Mouse (Mus musculus) midbrain, embryonic 11.5 days (tissue): ENCODE measurements at regions not wholly inside any gene's neighbourhood (a gene's known extent, or its start where the extent isn't known, plus 50 kb on each side); places are given as distances from the start of the nearest gene placed in this dataset.

ENCODE experiments used
- ATAC-seq: fragments of 200-750 bp; cut with Nextera tagmentation; 2 replicates; pipeline ENCODE4 v1.8.0; 2017; ENCODE audit warnings: moderate TSS enrichment, moderate library complexity; ENCODE audit not compliant: low FRiP score
- DNase-seq: peaks from one replicate; pipeline ENCODE4 v3.0.0; 2015; ENCODE audit warnings: low spot score; ENCODE audit errors: missing footprints
- H3K27ac ChIP-seq: fragments of 300-500 bp; sonication (generic); 2 replicates; pipeline ENCODE4 v1.5.1; 2014; ENCODE audit warnings: low read depth, low read length
- H3K27me3 ChIP-seq: fragments of 300-500 bp; sonication (generic); 2 replicates; pipeline ENCODE4 v1.6.1; 2014; ENCODE audit warnings: mild to moderate bottlenecking, low read length, moderate library complexity, mixed read lengths; ENCODE audit not compliant: control insufficient read depth, insufficient read depth
- H3K36me3 ChIP-seq: fragments of 300-500 bp; sonication (generic); 2 replicates; pipeline ENCODE4 v1.6.1; 2014; ENCODE audit warnings: mild to moderate bottlenecking, low read length, moderate library complexity, mixed read lengths; ENCODE audit not compliant: control insufficient read depth, insufficient read depth
- H3K4me1 ChIP-seq: fragments of 300-500 bp; sonication (generic); 2 replicates; pipeline ENCODE4 v1.6.1; 2014; ENCODE audit warnings: low read length; ENCODE audit not compliant: control insufficient read depth, insufficient read depth
- H3K4me2 ChIP-seq: fragments of 300-500 bp; sonication (generic); 2 replicates; pipeline ENCODE4 v1.6.1; 2014; ENCODE audit warnings: mild to moderate bottlenecking, moderate library complexity
- H3K4me3 ChIP-seq: fragments of 300-500 bp; sonication (generic); 2 replicates; pipeline ENCODE4 v1.5.1; 2014; ENCODE audit warnings: low read depth, low read length
- H3K9ac ChIP-seq: fragments of 300-500 bp; sonication (generic); 2 replicates; pipeline ENCODE4 v1.6.1; 2014; ENCODE audit warnings: low read length
- H3K9me3 ChIP-seq: fragments of 300-500 bp; sonication (generic); 2 replicates; pipeline ENCODE4 v1.6.1; 2016; ENCODE audit warnings: low read length; ENCODE audit not compliant: control insufficient read depth
- WGBS: fragments of 180-500 bp; shearing (Covaris S2); extraction: QIAGEN DNeasy Blood & Tissue Kit; methylation state at CpG from one replicate; pipeline ENCODE4 v1.1.7; 2014; 5-methylcytosine and 5-hydroxymethylcytosine counted together

DNA sequence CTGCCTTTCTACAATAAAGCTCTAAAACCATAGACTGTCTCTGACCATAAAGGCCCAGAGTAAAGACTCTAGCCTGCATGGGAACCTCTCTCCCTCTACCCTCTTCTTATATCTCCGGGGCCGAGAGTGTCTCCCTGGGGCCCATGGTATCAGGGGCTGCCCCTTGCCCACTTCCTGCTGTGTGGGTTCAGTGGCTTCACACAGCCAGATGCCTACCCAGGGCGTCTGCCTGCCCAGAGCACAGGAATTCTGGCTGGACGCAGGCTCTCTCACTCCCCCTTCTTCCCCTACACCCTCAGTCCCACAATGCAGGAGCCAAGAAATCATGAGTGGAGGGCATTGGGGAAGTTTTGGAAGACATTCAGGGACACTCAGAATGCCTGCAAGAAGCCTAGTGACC lies 150.8 kb downstream of the Bod1 start:
- H3K4me3 ChIP-seq, result no peak overlapping the region

DNA sequence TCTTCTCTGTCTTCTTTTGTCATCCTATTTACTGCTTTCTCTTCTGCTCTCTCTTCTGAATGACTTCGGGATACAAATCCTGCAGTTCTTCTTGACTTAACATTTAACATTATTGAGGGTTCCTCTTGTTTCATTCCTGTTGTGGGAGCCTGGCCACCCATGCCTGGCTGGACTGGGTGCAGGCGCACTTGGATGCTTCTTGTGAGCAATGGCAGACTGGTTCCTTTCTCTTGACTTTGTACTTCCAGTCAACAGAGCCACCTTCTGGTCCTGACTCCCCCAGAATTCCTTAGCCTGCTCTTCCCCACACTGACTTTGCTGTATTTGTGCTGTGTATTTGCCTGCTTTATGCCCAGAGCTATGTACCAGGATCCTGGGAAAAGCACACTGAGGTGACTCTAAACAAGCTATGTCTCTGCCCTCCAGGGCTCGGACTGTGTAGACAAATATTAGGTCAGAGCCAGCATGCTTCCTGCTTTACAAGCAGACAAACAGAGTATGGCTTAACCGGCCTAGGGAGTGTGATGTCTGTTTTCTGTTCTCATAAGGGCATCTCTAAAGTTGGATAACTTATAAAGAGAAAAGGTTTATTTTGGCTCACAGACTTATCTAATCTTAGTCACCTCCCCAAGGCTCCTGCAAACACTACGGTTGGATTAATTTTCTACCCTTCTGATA lies 133.5 kb upstream of the Stc2 start:
- Histone ChIP-seq H3K9ac (no peak overlapping the region), H3K27ac (no peak overlapping the region), H3K4me1 (no peaks in the 10 kb centered on the region), H3K27me3 (no peaks in the 10 kb centered on the region), H3K36me3 (no peaks in the 10 kb centered on the region), H3K4me3 (no peak overlapping the region), H3K9me3 (no peaks in the 10 kb centered on the region), H3K4me2 (no peak overlapping the region)
- 79% methylated on average over 5 of the region's 5 CpGs for WGBS
- ATAC-seq (no peak), DNase-seq (no peak)

More for the DNA sequence above, 150.8 kb downstream of the Bod1 start:
- H3K36me3 ChIP-seq, result no peaks in the 10 kb centered on the region
- no peaks in the 10 kb centered on the region for H3K4me1 ChIP-seq
- no peak overlapping the region for H3K27ac ChIP-seq
- no peak for DNase-seq
- no peaks in the 10 kb centered on the region for H3K9me3 ChIP-seq
- ATAC-seq, result no peak
- WGBS, result 72% methylated on average over 4 of the region's 4 CpGs
- H3K9ac ChIP-seq, result no peak overlapping the region
- no peaks in the 10 kb centered on the region for H3K27me3 ChIP-seq
- H3K4me2 ChIP-seq, result no peak overlapping the region

DNA sequence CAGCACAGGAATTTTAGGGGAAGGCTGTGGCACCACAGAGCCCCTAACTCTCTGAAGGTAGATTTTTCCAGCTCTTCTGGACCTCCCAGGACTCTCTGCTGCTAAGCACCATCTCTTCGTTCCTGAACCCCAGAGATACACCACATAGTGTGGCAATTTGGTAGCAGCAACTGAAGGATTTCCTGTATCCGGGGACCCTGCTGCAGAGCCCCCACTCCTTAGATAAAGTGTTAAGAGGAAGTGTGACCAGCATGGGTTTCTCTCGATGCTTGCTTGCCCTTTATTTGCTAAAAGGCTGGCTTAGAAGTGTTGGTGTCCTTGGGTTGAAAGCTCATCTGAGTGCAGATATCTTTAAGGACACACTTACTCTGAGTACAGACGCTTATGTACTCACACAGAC lies 115.6 kb upstream of the Stc2 start:
- H3K4me1 ChIP-seq, result no peaks in the 10 kb centered on the region
- ATAC-seq (no peak), DNase-seq (no peak)
- H3K36me3 ChIP-seq, result no peaks in the 10 kb centered on the region
- H3K4me3 ChIP-seq, result no peak overlapping the region
- no peaks in the 10 kb centered on the region for H3K9me3 ChIP-seq
- H3K4me2 ChIP-seq, result no peak overlapping the region
- H3K27me3 ChIP-seq, result no peaks in the 10 kb centered on the region
- H3K9ac ChIP-seq, result no peak overlapping the region
- 75% methylated on average over 4 of the region's 4 CpGs for WGBS
- no peak overlapping the region for H3K27ac ChIP-seq

DNA sequence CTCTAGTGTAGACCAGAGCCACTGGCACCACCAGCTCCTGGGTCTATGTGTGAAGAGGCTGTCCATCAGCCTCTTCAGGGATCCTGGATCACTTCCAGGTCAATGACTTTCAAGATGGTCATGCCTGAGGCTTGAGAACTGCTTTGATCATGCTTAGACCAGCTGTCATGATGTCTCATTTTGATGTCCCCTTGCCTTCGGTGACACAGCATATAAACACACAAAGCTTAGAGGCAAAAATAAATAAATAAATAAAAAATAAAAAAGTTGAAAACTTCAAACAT lies 111.1 kb upstream of the Stc2 start:
- Histone ChIP-seq H3K9ac (no peak overlapping the region), H3K4me3 (no peak overlapping the region), H3K36me3 (no peaks in the 10 kb centered on the region), H3K27me3 (no peaks in the 10 kb centered on the region), H3K4me1 (no peaks in the 10 kb centered on the region), H3K27ac (no peak overlapping the region), H3K9me3 (no peaks in the 10 kb centered on the region), H3K4me2 (no peak overlapping the region)
- WGBS, result 93% methylated on average over 1 of the region's 1 CpGs
- no peak for ATAC-seq
- no peak for DNase-seq

DNA sequence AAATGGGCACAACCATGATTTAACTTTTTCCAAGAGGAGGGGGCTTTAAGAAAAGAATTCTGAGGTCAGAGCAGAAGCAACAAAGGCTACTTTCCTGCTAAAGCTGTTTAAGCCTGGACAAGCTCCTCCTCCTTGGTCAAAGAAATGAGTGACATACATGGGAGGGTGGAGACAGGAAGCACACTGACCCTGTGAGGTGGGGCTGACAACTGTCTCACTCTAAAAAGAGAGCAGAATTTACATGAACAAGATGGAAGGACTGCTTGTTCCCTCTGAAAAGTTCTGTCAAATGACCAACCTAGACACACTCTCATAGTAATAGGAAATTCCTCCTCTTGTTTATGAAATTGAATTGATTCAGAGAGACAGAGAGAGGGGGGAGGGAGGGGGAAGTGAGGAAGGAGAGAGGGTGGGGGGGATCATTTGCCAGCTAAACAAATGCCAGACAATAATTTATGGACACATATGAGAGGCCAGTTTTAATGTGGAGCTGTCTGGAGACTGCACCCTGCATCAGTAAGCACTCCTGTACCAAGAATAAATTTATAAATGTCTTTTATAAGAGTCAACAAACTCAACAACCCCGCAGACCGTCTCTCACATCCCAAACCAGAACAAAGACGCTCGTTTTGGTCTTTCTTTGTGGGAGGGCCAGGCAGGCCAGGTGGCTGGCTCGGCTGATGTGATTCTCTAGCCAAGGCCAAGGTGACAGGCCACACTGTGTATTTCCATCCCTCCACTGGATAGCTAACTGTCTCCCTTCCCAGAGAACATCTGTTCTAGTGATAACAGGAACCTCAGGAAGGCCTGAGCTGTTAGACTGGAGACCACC lies 110.6 kb upstream of the Stc2 start:
- 85% methylated on average over 5 of the region's 5 CpGs for WGBS
- no peak for ATAC-seq

DNA sequence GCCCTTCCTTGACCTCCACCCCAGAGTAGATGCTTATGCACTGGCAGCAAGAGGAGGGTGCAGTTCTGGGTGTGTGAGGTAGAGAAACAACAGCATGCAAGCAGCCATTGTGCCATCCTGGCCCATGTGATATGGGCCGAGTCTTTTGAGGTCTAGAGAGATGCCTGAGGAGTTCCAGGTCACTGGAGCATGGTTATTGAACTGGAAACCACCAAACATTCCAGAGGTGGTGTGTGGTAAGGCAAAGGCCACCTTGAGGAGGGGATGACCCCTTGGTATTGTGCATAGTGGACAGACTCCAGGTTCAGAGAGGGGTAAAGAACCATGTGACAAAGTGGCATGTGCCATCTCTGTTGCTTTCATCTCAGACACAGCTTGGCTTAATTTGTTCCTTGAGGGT lies 107.9 kb upstream of the Stc2 start:
- no peaks in the 10 kb centered on the region for H3K27me3 ChIP-seq
- DNase-seq, result no peak
- ATAC-seq, result no peak
- no peaks in the 10 kb centered on the region for H3K4me1 ChIP-seq
- no peak overlapping the region for H3K4me3 ChIP-seq
- no peak overlapping the region for H3K27ac ChIP-seq
- H3K9ac ChIP-seq, result no peak overlapping the region
- 74% methylated on average over 1 of the region's 1 CpGs for WGBS
- no peaks in the 10 kb centered on the region for H3K9me3 ChIP-seq
- H3K36me3 ChIP-seq, result no peaks in the 10 kb centered on the region
- no peak overlapping the region for H3K4me2 ChIP-seq

More for the DNA sequence above, 110.6 kb upstream of the Stc2 start:
- H3K4me3 ChIP-seq, result no peak overlapping the region
- no peak for DNase-seq
- no peaks in the 10 kb centered on the region for H3K36me3 ChIP-seq
- no peak overlapping the region for H3K4me2 ChIP-seq
- H3K9me3 ChIP-seq, result no peaks in the 10 kb centered on the region
- H3K27ac ChIP-seq, result no peak overlapping the region
- H3K9ac ChIP-seq, result no peak overlapping the region
- H3K4me1 ChIP-seq, result no peaks in the 10 kb centered on the region
- no peaks in the 10 kb centered on the region for H3K27me3 ChIP-seq

DNA sequence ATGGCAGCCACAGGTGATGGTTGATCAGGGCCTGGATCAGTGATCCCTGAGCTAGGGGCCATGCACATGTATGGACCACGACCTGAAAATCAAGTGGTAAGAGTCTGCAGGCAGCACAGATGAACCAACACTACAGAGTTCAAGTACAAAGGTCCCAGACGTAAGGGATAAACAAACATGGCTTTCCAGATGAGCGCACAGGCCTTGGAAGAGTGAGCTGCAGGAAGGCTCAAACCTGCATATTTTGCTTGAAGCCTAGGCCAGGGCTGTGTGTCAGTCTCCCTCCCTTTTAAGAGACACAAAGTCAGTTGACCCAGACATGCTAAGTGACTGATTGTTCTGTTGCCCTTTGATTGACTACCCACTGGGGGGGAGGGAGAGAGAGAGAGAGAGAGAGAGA lies 107.2 kb upstream of the Stc2 start:
- Histone ChIP-seq H3K9me3 (no peaks in the 10 kb centered on the region), H3K4me3 (no peak overlapping the region), H3K27me3 (no peaks in the 10 kb centered on the region), H3K27ac (no peak overlapping the region), H3K36me3 (no peaks in the 10 kb centered on the region), H3K4me2 (no peak overlapping the region), H3K4me1 (no peaks in the 10 kb centered on the region), H3K9ac (no peak overlapping the region)
- WGBS, result 57% methylated on average over 3 of the region's 3 CpGs
- DNase-seq, result no peak
- no peak for ATAC-seq

DNA sequence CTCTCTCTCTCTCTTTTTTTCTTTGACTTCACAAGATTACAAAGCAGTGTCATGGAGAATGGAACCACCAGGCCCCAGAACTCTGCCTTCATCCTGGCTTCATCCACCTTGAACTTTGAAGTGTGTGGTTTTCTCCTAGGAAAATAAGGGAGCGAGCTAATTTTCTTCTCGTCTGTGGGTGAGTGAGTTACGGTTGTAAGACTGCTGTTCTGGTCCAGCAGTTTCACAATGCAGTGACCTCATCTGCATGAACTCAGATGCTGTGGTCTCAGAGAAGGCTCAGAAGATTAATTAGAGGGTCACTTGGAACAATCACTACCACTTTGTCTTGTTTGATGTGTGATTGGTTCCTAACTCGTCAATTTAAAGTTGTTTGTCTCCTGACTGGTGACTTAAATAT lies 103.1 kb upstream of the Stc2 start:
- Histone ChIP-seq H3K4me3 (no peak overlapping the region), H3K4me2 (no peak overlapping the region), H3K36me3 (no peaks in the 10 kb centered on the region), H3K9ac (no peak overlapping the region), H3K9me3 (no peaks in the 10 kb centered on the region), H3K4me1 (no peaks in the 10 kb centered on the region), H3K27ac (no peak overlapping the region), H3K27me3 (no peaks in the 10 kb centered on the region)
- WGBS, result 60% methylated on average over 4 of the region's 4 CpGs
- DNase-seq (no peak), ATAC-seq (no peak)

DNA sequence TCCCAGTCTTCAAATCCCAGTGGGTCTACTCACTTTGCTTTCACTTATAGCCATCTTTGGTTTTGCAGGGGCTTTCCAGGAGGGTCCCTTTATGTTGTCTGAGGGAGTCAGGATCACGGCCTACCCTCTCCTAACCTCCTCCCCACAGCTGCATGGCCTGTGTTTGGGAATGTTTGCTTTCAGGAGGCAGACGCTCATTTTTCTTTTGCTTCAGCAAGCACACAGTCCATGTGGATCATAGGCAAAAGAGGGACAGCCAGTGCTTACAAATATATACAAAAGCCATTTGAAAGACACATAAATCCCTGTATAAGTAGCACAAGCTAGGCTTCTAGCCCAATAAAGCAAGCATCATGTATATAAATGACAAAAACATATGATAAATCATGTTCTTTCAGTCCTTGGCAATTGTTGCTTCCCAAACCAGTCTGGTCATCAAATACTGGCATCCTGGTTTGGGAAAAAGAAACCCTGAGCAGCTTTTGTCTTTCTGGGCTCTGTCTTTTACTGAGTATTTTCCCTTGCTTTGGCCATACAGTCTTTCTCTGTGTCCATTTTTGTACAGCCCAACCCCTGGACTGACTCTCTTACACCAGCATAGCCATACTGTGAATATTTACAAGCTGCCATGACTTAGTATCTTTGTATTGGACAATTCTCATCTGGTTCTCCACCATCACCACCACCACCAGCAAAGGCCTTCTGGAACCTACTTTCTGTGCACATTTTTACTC lies 101.0 kb upstream of the Stc2 start:
- Histone ChIP-seq H3K4me1 (no peaks in the 10 kb centered on the region), H3K36me3 (no peaks in the 10 kb centered on the region), H3K27me3 (no peaks in the 10 kb centered on the region), H3K4me2 (no peak overlapping the region), H3K27ac (no peak overlapping the region), H3K9ac (no peak overlapping the region), H3K9me3 (no peaks in the 10 kb centered on the region), H3K4me3 (no peak overlapping the region)
- 75% methylated on average over 2 of the region's 2 CpGs for WGBS
- ATAC-seq (no peak), DNase-seq (no peak)
